In genomic region chr4:132079555-132080275, GRCm38 (mm10) we compare ENCODE assay signal across 8 mouse cellular contexts. TPM values are rescaled to one million over a fixed set of nuclear protein-coding genes. Genes with fewer than 3 reads are reported as not detected.
DNase-seq lines count a peak whose midpoint lies in the region; ATAC-seq lines count a peak whose summit lies in the region.

No protein-coding gene starts in this region.

- WGBS in embryonic facial prominence, embryonic 14.5 days = 13% methylated on average over 19 of the region's 19 CpGs
- WGBS in neural tube, embryonic 15.5 days = 16% methylated on average over 19 of the region's 19 CpGs

- no peaks in the 10 kb centered on the region for H3K27me3 ChIP-seq in embryonic facial prominence, embryonic 14.5 days (replicated peaks; ENCODE audit: control insufficient read depth, insufficient read depth, low read length)
- H3K27me3 ChIP-seq in neural tube, embryonic 15.5 days (replicated peaks) = no peaks in the 10 kb centered on the region

- H3K9me3 ChIP-seq in embryonic facial prominence, embryonic 14.5 days (ENCODE audit: control insufficient read depth, low read length) = no peaks in the 10 kb centered on the region
- H3K9me3 ChIP-seq in neural tube, embryonic 15.5 days (replicated peaks) = no peaks in the 10 kb centered on the region

- H3K36me3 ChIP-seq in embryonic facial prominence, embryonic 14.5 days (ENCODE audit: control insufficient read depth, insufficient read depth, low read length) = no peaks in the 10 kb centered on the region
- H3K36me3 ChIP-seq in neural tube, embryonic 15.5 days = no peaks in the 10 kb centered on the region

- peaks cover 3% of the 10 kb centered on the region for H3K4me1 ChIP-seq in embryonic facial prominence, embryonic 14.5 days (ENCODE audit: control insufficient read depth, insufficient read depth, low read length)
- peaks cover 15% of the 10 kb centered on the region for H3K4me1 ChIP-seq in neural tube, embryonic 15.5 days

- ATAC-seq in embryonic facial prominence, embryonic 14.5 days (ENCODE audit: low read depth) = no peak
- no peak for ATAC-seq in neural tube, embryonic 15.5 days (ENCODE audit: low FRiP score)

- no peak overlapping the region for H3K9ac ChIP-seq in embryonic facial prominence, embryonic 14.5 days (ENCODE audit: low read depth, low read length)
- no peak overlapping the region for H3K9ac ChIP-seq in neural tube, embryonic 15.5 days (replicated peaks)

- intact Hi-C loops in heart, postnatal 25 days (cut with DNase I) = loop anchor here (1.0 to 5.0 kb wide), 4 partner anchors 47 to 219 kb away; no protein-coding TSS in a partner anchor

- DNase-seq in heart, adult 11 months = peak; percentile 94
- DNase-seq in heart, postnatal 25 days (ENCODE audit: low spot score) = no peak
- peak; percentile 78 for DNase-seq in adrenal gland, postnatal 14 days
- peak; percentile 58 for DNase-seq in embryonic facial prominence, embryonic 14.5 days (ENCODE audit: low spot score)
- peak; percentile 87 for DNase-seq in induced T-regulatory cell, adult 2 months (ENCODE audit: low read depth)
- DNase-seq in liver = peak; percentile 83
- DNase-seq in testis, postnatal 14 days (ENCODE audit: low spot score) = peak; percentile 43

- no peak overlapping the region for H3K4me3 ChIP-seq in embryonic facial prominence, embryonic 14.5 days (ENCODE audit: low read depth, low read length)
- H3K4me3 ChIP-seq in neural tube, embryonic 15.5 days (replicated peaks) = no peak overlapping the region

- H3K4me2 ChIP-seq in embryonic facial prominence, embryonic 14.5 days (ENCODE audit: low read depth, low read length) = peak overlapping the region; percentile 35
- peak overlapping the region; percentile 32; the same call in 1 of the 2 replicates for H3K4me2 ChIP-seq in neural tube, embryonic 15.5 days

- H3K27ac ChIP-seq in embryonic facial prominence, embryonic 14.5 days (replicated peaks; ENCODE audit: low read depth, low read length) = no peak overlapping the region
- H3K27ac ChIP-seq in neural tube, embryonic 15.5 days (replicated peaks) = no peak overlapping the region

RNA-seq across cellular contexts. Expression of gene Epb41, which starts 4.6 kb away (rescaled TPM):
- 100 to 1,000 TPM; 144 to 184 TPM for total RNA-seq in heart, postnatal 25 days (2021)
- 112 and 148 TPM in 2 replicates for total RNA-seq in adrenal gland, postnatal 14 days (2021)
- 64.9 and 65.1 TPM in 2 replicates for polyA plus RNA-seq in embryonic facial prominence, embryonic 14.5 days (2014; fragmentation: Nextera tagmentation; extraction: Ambion mirVana)
- 48.1 and 51.3 TPM in 2 replicates for polyA plus RNA-seq in neural tube, embryonic 15.5 days (2015; fragmentation: Nextera tagmentation; extraction: Ambion mirVana)

RNA-seq across cellular contexts. Expression of gene Gm10300, which starts 5.2 kb away (rescaled TPM):
- under 1 TPM in 1 of 2 experiments, not detected in 1; 0.17 TPM for total RNA-seq in heart, postnatal 25 days (2021)
- 0.19 TPM in 1 of 2 replicates, not detected in the other for total RNA-seq in adrenal gland, postnatal 14 days (2021)
- 0.07 and 0.14 TPM in 2 replicates for polyA plus RNA-seq in embryonic facial prominence, embryonic 14.5 days (2014; fragmentation: Nextera tagmentation; extraction: Ambion mirVana)
- polyA plus RNA-seq in neural tube, embryonic 15.5 days (2015; fragmentation: Nextera tagmentation; extraction: Ambion mirVana) = not detected in 2 replicates
